Mouse (Mus musculus): ENCODE data around the gene Artn.
A peak's percentile ranks its signal among the peaks of the same experiment; 100 is the strongest.

Gene Artn

DNA sequence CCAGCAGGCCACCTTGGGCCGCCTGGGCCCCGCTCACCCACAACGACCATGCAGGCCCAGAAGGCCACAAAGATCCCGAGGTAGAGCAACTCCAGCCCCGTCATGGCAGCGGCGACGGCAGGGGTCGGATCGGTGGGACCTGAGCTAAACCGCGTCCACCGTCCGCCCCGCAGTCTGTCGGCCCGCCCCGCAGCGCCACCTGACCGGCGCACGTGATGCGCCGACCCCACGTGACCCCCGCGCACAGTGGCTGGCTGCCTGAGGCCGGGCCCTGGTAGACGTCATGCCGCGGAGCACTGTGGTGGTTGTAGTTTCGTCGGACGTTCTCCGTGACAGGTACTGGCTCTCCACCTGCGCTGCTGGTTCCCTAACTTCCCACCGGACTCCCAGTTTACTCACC lies 42.4 kb downstream of the Artn start, which contains the start of gene Atp6v0b:
Gene Atp6v0b (minus strand): TSS at position 201 of the 400 bp plus-strand sequence.
- peak; percentile 97 to 99 for DNase-seq

DNA sequence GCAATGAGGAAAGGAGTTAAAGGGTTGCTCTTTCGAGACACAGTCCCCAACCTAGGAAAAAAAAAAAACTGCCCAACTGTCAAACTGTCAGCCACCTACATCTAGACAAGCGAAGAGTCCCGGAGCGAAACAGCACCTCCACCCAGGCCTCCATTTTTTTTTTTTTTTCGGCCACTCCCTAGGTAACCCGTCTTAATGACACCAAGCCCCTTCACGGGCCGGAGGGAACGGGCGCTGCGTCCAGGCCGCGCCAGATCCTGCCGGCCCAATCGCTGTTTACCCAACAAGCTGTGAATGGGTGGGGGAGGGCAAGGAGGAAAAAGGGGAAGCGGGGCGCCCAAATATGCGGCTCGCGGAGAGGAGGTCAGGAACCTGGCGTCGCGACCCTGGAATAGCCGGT lies 42.9 kb downstream of the Artn start:
- DNase-seq = peak; percentile 36 to 54

DNA sequence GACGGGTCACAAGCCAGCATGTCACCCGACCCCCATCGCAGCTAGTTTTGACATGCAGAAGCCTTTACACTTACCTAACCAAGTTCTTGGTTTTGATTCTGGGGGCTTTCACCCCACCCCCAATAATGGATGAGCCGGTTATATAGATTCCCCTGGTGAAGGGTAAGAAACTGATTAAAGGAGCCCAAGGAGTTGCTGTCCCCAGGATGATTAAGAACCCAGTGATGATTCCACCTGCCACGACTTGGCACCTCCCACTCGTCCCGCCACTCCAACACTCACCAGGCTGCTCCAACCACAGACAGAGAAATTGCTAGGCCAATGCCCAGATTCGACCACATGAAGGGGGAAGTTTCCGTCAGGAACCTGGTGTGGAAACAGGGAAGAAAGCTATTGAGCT lies 43.6 kb downstream of the Artn start:
- no peak for DNase-seq

DNA sequence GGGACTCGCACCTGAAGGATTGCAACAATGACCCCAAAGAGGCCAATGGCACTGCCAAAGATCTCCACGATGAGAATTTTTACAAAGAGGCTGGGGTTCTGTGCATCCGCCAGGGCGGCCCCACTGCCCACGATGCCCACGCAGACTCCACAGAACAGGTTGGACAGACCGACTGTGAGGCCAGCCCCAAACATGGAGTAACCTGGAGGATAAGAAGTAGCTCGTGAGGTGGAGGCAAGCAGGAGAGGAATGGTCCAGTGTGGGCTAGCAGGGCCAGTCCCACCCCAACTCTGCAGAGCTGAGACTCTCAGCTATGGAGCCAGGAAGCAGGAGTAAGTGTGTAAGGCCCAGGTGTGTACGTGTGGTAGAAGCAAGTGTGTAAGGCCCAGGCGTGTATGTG lies 44.5 kb downstream of the Artn start:
- no peak for DNase-seq

DNA sequence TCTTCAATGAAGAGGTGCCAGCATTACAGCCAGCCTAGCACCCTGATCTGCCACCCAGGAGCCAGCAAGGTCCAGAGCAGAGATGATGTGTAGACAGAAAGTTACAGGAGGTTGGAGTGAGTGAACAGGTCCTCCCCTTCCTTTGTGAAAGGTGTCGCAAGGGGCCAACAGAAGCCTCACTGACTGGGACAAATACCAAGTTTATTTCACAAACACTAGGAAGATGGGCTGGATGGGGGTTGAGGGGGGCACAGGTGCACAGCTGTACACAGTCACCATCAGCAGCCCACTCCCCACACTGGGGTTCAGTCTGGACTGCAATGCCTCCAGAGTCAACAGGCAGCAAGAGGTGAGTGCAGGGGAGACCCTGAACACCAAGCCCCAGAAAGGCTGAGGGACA lies 45.4 kb downstream of the Artn start:
- no peak for DNase-seq

DNA sequence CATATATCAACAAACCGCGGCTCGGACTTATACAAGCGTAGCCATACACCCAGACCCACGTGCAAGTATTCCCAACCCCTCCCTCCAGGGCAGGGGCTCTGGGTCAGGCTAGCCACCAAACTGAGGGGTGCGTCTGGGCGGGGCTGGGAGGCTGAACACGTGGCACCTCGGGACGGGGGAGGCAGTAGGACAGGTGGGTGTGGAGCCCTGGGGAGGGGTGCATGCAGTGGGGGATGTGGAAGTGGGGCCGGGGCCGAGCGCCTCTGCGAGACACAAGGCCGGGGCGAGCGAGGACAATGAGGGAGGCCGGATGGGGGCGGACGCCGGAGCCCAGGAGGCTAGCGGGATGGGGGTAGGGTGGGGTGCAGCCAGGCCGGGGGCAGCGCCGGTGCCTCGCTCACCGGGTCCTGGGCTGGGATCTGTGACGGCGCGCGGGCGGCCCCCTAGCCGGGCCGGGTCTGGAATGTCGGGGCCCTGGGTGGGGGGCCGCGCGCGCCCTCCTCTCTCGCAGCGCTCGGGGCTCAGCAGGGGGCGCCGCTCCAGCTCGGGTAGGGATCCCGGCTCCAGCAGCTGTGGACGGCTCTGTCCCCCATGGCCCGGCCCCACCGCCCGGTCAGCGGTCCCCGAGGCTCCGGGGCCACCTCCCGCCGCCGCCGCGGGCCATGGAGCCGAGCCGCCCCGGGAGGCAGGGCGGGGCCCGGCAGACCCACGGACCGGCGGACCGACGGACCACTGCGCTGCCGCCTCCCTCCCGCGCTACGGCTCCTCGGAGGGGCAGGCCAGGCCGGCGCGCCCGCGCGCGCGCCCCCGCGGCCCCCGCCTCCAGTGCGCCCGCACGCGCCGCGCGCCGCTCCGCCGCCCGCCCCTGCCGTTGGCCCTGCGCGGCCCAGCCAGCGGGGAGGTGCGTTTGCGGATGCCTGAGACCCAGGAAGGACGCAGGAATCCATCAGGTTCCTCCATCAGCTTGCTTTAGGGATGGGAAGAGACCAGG lies 46.6 kb downstream of the Artn start, which contains the start of gene B4galt2:
Gene B4galt2 (minus strand): TSS at position 787 of the 991 bp plus-strand sequence.
- DNase-seq = peak; percentile 22 to 58

DNA sequence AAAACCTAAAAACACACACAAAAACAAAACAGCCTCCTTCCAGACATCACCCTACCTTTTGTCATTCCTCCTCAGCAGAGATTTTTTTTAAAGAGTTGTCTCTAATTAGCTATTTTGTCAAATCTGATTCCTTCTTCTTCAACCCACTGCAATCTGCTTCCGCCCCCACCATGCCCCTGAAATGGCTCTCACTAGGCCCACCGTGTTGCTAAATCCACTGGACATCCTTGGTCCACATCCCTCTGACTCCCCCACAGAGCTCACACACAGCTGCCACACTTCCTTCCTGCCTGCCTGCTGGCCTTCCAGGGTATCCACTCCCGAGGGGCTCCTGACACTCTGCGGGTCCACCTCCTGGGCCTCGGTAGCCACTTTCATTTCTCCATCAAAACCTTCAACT lies 50.9 kb downstream of the Artn start:
- no peak for DNase-seq

DNA sequence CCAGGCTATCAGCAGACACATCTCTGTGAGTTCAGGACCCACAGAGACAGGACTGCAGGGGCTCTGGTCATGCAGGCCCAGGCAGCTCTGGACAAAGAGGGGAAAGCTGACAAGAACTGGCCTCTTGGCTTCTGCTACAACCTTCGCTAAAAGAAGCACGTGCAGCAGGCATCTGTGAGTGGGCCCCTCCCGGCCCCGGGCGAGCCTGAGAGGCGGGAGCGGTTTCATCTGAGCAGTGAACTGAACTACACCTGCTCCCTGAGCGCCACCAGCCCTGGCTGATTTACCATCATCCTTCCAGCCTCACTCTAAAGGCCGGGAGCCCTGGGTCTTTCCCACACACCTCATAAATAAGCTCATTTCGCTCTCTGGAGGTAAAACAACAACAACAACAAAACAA lies 51.3 kb downstream of the Artn start:
- no peak for DNase-seq
